Mouse (Mus musculus): Measurements from ENCODE around the gene Tff2.

The Tff2 gene

DNA sequence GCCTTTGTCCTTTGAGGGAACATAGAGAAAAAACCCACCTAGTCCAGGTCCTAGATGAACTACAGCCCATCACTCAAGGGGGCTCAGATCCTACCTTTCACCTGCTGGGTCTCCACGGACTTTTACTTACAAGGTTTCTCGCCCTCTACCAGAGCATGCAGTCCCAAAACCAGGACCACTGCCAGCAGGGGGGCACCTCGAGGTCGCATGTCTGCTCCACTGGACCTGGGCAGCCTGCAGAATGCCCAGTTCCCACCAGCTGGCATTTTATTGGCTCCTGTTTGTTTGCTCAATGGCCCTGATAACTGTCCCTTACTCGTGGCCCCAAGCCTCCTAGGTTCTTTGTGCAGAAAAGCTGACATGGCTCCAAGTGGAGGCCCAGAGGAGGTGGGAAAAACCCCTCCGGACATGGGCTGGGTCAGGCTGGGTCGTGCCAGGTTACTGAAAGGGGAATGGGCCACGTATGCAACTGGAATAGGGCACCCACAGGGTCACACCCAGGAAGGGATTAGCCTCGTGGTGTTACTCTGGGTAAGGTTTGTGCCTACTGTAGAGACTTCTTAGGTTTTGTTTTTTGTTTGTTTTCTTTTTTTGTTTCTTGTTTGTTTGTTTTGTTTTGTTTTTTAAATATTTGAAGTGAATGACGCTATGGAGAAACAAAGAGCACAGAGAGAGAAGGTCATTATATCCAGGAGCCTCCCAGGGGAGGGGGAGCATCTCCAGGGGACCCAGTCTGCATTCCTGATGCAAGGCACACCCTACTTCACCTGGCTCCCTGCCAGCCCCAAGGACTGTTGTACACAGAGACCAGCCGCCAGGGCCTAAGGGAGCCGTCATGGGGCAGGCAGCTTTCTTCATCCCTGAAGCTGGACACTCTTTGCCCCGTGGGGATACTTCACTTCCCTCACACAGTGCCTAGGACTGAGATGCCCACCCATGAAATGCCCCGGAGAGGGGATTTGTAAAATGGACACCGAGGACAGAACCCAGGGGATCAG is at the start of gene Tff2:
Tff2 (minus strand) TSS at position 243 of the 998 bp plus-strand sequence.
- no peak for DNase-seq (ENCODE audit: low spot score)

- no peak for DNase-seq (ENCODE audit: low spot score)
Measured at GRCm38 (mm10) chr17:31193360-31193759, 49.3 kb upstream of the Tff2 start.

- DNase-seq (ENCODE audit: low spot score), result no peak
Measured at GRCm38 (mm10) chr17:31192663-31193062, 48.6 kb upstream of the Tff2 start.

DNA sequence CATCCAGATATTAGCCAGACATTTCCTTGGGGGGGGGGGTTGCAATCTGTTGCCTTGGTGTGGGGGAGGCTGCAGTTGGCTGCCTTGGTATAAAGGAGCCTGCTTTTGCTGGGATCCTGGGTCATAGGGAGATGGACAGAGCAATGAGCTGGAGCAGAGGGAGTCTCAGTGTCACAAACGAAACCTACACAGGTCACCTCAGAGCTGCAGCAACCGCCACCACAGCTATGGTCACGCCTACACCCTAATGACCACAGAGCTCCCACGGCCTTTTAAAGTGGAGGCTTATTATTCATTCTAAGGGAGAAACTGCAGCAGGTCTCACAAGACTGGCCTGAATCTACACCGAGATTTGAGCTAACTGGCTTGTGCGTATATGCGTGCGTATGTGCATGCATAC is 47.7 kb upstream of the Tff2 start:
- no peak for DNase-seq (ENCODE audit: low spot score)

- no peak for DNase-seq (ENCODE audit: low spot score)
Measured at GRCm38 (mm10) chr17:31187370-31187769, 43.3 kb upstream of the Tff2 start.

- DNase-seq (ENCODE audit: low spot score), result no peak
Measured at GRCm38 (mm10) chr17:31184269-31184990, 40.3 kb upstream of the Tff2 start.

DNA sequence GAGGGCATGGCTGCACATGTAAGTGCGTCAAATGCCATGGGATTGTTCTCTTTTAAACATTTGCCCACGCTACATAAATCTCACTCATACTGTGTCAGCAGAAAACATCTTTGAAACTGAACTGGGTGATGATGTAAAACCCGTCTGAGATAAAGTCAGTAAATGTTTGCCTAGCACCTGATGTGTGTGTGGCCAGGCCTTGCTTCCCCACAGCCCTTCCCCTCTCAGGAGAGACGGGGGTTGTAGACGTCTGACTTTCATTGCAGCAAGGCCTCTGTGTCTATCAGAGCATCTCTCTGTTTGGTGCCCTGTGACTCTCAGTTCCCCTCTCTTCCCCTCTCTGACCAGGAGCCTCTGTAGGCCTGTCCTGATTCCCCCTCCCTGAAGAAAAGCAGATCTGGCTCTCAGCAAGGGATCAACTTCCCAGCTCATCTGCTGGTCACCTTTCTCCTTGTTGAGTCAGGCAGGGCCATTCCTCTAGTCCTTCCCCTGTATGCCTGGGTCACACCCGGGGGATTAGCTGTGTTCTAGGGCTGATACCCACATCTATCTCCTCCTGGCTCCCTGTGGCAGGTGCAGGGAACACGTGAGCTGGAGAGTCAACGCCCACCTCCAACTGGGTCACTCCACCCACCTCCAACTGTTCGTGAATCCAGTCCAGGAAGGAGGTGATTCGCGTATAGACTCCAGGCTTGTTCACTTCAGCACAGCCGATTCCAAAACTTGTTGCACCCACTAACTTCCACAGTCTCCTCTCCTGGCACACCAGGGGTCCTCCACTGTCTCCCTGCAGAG is 39.3 kb upstream of the Tff2 start:
- no peak for DNase-seq (ENCODE audit: low spot score)

DNA sequence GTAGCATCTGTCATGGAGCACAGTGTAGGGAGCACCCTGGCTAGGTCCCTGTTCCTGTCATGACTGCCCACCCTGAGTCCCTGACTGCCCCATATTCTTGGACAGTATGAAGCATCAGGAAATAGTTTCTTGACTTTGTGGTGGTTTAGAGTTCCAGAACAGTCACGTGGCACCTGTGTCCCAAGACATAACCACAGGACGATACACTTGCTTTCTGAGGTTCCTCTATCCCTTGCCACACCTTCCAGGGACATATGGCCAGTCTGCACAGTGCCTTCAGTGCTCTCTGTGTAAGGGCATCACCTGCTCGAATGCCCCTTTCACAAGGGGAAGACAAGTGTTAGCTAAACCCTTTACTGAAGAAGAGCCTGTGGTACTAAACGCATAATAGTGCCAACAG is 37.4 kb upstream of the Tff2 start:
- DNase-seq (ENCODE audit: low spot score), result no peak

DNA sequence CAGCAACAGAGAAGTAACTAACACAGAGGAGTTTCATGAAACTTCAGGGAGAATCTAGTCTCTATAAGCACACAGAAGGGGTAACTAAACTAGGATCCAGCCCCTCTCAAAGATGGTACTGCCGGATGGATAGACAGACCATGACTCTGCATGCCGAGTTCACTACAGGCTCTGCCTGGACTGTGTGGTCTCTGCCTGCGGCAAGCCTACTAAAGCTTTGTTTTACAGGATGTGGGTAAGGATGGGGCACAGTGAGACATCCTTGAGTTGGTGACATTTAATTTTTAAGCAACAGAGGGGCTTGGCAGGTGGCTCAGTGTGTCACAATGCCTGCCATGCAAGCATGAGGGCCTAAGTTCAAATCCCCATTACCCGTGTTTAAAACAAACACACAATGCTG is 32.2 kb upstream of the Tff2 start:
- DNase-seq (ENCODE audit: low spot score), result no peak

- DNase-seq (ENCODE audit: low spot score), result no peak
Measured at GRCm38 (mm10) chr17:31169796-31170195, 25.7 kb upstream of the Tff2 start.

DNA sequence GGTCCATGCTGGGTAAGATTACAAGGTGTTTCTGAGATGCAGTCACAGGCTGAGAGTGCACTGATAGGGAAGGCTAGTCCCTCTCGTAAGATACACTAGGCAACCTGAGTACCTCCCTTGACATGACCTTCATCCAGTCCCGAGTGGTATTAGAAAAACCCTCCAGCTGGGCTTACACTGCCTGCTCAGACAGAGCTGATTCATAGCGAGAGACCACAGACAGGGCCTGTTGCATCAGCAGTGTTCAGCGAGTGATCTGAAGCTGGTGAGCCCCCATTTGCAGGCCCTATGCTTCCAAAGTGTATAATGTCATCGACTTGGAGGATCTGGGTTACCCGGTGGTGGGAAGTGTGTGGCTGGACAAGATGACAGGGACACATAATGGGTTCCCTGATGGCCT is 21.0 kb upstream of the Tff2 start, which contains the start of gene Tff1:
Tff1 (minus strand) TSS at position 151 of the 400 bp plus-strand sequence.
- DNase-seq (ENCODE audit: low spot score), result no peak

DNA sequence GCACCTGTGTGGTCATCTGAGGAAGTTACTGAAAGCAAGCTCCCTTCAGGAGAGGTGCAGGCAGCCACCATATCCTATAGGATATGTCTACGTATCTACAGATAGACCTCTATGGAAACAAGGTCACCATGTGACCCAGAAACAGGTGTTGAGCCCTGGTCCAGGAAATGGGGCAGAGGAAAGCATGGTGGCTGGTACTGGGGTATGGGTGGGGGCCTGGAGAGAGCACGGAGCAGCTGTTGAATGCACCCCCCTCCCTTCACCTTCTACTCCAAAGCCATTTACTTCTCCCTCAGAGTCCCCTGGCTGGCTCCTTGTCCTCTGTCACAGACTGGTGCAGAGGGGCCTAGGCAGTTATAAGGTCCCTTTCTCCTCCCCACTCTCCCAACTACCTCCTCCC is 19.7 kb upstream of the Tff2 start:
- DNase-seq (ENCODE audit: low spot score), result no peak

- no peak for DNase-seq (ENCODE audit: low spot score)
Measured at GRCm38 (mm10) chr17:31162607-31163006, 18.5 kb upstream of the Tff2 start.

DNA sequence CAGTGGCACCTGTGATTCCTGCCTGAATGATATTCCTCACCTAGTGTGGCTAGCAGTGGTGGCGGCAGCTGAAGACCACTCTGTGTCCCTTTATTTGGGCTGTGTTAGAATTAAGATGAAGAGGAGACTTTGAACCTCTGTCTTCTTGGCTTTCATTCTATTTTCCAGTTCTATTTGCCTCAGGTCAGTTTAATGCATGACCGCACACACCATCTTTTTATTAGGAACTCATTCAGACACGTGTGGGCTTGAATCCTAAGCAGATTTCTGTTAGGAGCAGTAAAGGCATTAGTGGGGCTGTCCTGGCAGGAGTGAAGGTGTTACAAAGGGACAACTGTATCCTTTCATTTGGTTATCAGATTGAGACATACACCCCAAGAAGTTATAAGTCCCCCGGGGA is 16.2 kb upstream of the Tff2 start:
- no peak for DNase-seq (ENCODE audit: low spot score)

DNA sequence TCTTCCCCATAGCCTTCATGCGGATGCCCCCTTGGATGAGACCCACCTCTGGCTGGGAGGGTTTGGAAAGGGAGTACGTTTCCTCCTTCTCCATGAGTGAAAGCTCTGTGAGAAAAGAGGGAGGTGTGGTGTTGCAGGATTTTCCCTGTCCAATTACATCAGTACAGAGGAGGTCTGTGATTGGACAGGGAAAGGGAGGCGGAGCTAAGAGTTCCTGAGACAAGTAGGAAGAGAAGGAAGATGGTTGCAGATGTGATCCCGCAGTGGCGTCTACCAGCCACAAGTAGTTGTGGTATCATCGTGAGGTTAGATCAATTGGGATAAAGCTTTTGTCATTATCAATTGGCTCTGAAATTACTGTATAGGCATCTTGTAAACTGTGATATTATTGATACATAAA is 13.8 kb upstream of the Tff2 start:
- no peak for DNase-seq (ENCODE audit: low spot score)

GRCm38 (mm10) chr17:31153785-31154184 is 9.7 kb upstream of the Tff2 start:
- DNase-seq (ENCODE audit: low spot score), result no peak

- DNase-seq (ENCODE audit: low spot score), result no peak
Measured at GRCm38 (mm10) chr17:31152966-31153499, 9.0 kb upstream of the Tff2 start.

- no peak for DNase-seq (ENCODE audit: low spot score)
Measured at GRCm38 (mm10) chr17:31152512-31152911, 8.4 kb upstream of the Tff2 start.

- DNase-seq (ENCODE audit: low spot score), result no peak
Measured at GRCm38 (mm10) chr17:31145998-31146397, 1.9 kb upstream of the Tff2 start.

DNA sequence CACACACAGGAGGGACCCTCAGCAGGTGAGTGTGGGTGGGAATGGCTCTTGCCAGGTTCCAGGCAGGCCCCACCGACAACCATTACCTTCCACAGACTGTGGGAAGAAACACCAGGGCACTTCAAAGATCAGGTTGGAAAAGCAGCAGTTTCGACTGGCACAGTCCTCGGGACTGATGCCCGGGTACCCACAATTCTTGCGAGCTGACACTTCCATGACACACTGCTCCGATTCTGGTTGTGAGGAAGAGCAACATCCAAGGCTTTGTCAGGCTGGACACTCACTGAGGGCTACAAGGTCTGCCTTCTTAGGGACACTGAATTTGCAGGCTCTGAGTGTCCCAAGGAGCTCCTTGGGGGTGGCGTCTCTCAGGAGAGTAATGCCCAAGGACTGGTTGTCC is 2.0 kb downstream of the Tff2 start:
- no peak for DNase-seq (ENCODE audit: low spot score)

DNA sequence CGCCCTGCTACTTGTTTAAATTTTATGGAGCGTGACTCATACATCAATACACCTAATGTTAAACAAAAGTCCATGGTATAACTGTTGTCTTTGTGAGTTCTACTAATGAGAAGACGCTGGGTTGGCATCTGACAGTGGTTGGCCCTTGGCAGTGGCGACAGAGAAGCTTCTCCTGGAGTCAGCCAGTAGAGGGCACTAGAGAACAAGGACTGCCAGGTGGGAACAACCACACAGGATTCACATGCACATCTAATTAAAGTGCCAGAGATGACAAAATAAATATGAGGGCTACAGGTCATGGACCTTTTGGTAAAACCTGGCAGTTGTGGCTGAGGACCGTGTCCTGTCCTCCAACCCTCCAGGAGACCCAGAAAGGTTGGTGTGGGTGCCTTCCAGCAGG is 5.7 kb downstream of the Tff2 start:
- no peak for DNase-seq (ENCODE audit: low spot score)

DNA sequence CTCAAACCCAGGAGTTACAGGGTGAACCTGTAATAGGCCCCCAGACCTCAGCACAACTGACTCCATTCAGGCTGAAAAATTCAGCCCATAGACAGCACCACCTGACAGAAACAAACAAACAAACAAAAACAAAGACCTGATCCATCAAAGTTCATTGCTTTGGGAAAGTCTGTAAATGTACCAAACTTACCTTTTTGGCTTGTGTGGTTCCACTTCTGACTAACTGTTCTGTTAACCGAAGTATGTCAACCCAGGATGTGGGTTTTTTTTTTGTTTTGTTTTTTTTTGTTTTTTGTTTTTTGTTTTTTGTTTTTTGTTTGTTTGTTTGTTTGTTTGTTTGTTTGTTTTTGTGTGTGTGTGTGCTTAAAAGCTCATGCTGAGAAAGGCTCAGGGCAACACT is 7.3 kb downstream of the Tff2 start:
- no peak for DNase-seq (ENCODE audit: low spot score)

All from urinary bladder, postnatal 10 days (tissue).